Mouse (Mus musculus) heart, adult 18-20 months (tissue): ENCODE results near the gene Cactin. TPM values are rescaled to one million over a fixed set of nuclear protein-coding genes. Genes with fewer than 3 reads are reported as not detected.

Source experiments
- DNase-seq, 2 experiments: peaks; one replicate each; pipeline ENCODE4 v3.0.0; 2021 to 2022; ENCODE audit warnings: mixed read lengths in 1 of 2
- microRNA-seq, 2 experiments: library from miRNA; unstranded; fragments of <30 nt; microRNA quantifications; one replicate each; pipeline ENCODE4 v1.2.0; 2022
- total RNA-seq, 2 experiments: library from RNA; stranded (reverse); gene quantifications; 2 replicates each; pipeline ENCODE4 v1.2.3; 2021

Gene Cactin
- total RNA-seq, 2 experiments from 2014 or later: 14.6 to 15.8 TPM

- DNase-seq: peak; percentile 55 to 68
These were observed 42.8 kb downstream of the Cactin start for GRCm38 (mm10) chr10:81363436-81364346.

- DNase-seq: peak in 1 of 2 experiments; percentile 60
These were observed 43.8 kb downstream of the Cactin start for GRCm38 (mm10) chr10:81364666-81365065.

DNA sequence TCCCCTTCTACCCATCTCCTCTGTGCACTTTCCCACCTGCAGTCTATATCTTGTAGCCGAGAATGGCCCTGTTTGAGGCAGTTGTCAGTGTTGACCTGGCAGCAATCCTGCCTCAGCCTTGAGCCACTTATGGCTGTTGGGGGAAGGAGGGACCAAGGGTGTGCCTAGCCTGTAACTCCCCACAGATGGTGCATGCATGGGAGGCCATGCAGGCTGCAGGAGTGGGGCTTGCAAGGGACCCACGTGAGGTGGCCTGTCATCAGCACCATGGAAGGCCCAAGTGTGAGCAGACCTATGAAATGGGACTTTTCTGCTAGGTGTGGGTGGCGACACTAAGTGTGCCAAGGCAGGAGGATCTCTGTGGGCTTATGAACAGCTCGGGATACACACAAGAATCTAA lies 44.2 kb downstream of the Cactin start:
- DNase-seq: no peak

GRCm38 (mm10) chr10:81365672-81366476 lies 45.0 kb downstream of the Cactin start, which contains the start of gene 4930404N11Rik:
Gene 4930404N11Rik, minus strand, starts transcription at chr10:81365816.
- DNase-seq: no peak

DNA sequence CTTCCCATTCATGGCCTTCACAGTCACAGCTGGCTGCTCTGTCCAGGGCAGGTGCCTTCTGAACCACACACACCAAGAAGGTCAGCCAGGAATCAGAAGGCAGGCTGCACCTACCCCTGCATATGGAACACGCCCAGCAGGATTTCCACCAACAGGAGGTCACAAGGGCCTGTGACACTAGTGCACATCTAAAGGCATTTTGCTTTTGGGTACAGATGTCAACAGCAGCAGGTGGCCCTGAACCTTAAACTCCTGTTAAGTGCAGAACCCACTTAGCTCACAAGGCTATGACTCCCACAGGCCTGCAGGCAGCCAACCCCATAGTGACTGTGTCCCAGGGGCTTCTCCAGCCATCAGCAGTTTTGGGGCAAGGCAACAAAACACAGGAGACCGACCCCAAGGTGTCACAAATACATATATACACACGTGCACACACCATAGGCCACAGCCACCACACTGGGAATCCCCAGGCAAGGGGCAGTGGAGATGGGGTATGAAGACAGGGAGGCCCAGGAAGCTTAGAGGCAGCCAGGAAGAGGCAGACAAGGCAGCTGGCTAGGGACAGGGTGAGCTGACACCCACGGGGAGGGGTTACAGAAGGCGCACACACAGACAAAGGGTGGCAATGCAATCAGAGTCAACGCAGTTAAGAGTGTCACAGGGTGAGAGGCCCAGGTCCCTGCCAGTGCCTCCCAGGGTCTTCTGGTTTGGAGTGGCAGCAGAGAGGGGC lies 45.7 kb downstream of the Cactin start:
- DNase-seq: no peak

GRCm38 (mm10) chr10:81367207-81367495 lies 46.2 kb downstream of the Cactin start:
- no peak for DNase-seq

DNA sequence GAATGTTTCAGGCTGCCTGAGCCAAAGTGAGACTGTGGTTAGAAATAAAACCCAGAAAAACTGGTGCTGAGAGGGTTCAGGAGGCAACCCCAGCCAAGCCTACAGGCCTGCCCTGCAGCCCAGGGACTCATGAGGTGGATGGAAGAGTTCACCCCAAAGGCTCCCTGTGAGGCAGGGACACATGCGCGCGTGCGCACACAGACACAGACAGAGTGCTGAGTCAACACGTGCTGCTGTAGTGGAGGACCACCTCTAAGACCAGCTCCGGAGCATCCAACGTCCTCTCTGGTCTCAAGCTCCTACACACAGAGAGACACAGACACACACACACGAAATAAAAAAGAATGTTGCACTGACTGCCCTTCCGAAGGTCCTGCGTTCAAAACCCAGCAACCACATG lies 54.4 kb downstream of the Cactin start:
- DNase-seq: no peak

Small RNAs within 50 kb of the gene (microRNA-seq; reads per million reads assigned to microRNA genes)
- 31.5 to 47.5 reads per million in 2 experiments for gene Mir3057

Other genes starting within 250 kb of the Cactin start
- under 1 TPM; 0.31 to 0.74 TPM for gene Creb3l3, start 222.2 kb upstream of the Cactin start, total RNA-seq
- 100 to 1,000 TPM; 118 to 132 TPM for gene Map2k2, start 215.2 kb upstream of the Cactin start, total RNA-seq
- 10 to 100 TPM; 33.8 to 34.9 TPM for gene Zbtb7a, start 185.9 kb upstream of the Cactin start, total RNA-seq
- 10 to 100 TPM; 16.5 to 16.9 TPM for gene Pias4, start 153.2 kb upstream of the Cactin start, total RNA-seq
- gene Eef2, start 144.5 kb upstream of the Cactin start, total RNA-seq: 1,000 to 10,000 TPM; 1,062 to 1,185 TPM
- gene Dapk3, start 138.1 kb upstream of the Cactin start, total RNA-seq: 10 to 100 TPM; 29.9 to 34.5 TPM
- not detected for gene 4930442H23Rik, start 137.3 kb upstream of the Cactin start, total RNA-seq
- 1 to 10 TPM; 7.1 to 8.8 TPM for gene Nmrk2, start 119.1 kb upstream of the Cactin start, total RNA-seq
- not detected for gene Atcay, start 90.3 kb upstream of the Cactin start, total RNA-seq
- 1 to 10 TPM; 2.3 to 2.5 TPM for gene Zfr2, start 87.9 kb upstream of the Cactin start, total RNA-seq
- gene Matk, start 68.2 kb upstream of the Cactin start, total RNA-seq: under 1 TPM; 0.42 to 0.87 TPM
- 10 to 100 TPM; 85.7 to 89.6 TPM for gene Mrpl54, start 54.2 kb upstream of the Cactin start, total RNA-seq
- gene Apba3, start 54.1 kb upstream of the Cactin start, total RNA-seq: 100 to 1,000 TPM in 1 of 2 experiments, 10 to 100 TPM in 1; 85.9 to 110 TPM
- gene Tjp3, start 29.5 kb upstream of the Cactin start, total RNA-seq: under 1 TPM in 1 of 2 experiments, not detected in 1; 0.87 TPM
- gene Pip5k1c, start 28.1 kb upstream of the Cactin start, total RNA-seq: 10 to 100 TPM; 23.1 to 25.6 TPM
- 1 to 10 TPM; 2.5 to 2.7 TPM for gene Tbxa2r, start 7.6 kb downstream of the Cactin start, total RNA-seq
- 1 to 10 TPM; 3.4 to 4.7 TPM for gene Gipc3, start 22.2 kb downstream of the Cactin start, total RNA-seq
- gene Hmg20b, start 29.4 kb downstream of the Cactin start, total RNA-seq: 10 to 100 TPM; 57.1 to 62.2 TPM
- gene Mfsd12, start 36.4 kb downstream of the Cactin start, total RNA-seq: 10 to 100 TPM; 11.0 to 12.7 TPM
- under 1 TPM; 0.45 to 0.51 TPM for gene 4930404N11Rik, start 44.7 kb downstream of the Cactin start, total RNA-seq
- 10 to 100 TPM; 27.6 to 35.6 TPM for gene Fzr1, start 57.4 kb downstream of the Cactin start, total RNA-seq
- gene Dohh, start 63.3 kb downstream of the Cactin start, total RNA-seq: 10 to 100 TPM; 49.9 to 59.6 TPM
- 1 to 10 TPM in 1 of 2 experiments, under 1 TPM in 1; 0.65 to 2.3 TPM for gene Gm48551, start 63.4 kb downstream of the Cactin start, total RNA-seq
- under 1 TPM in 1 of 2 experiments, not detected in 1; 0.51 TPM for gene Gm48552, start 67.9 kb downstream of the Cactin start, total RNA-seq
- 1 to 10 TPM; 1.9 to 2.2 TPM for gene Smim24, start 71.9 kb downstream of the Cactin start, total RNA-seq
- 10 to 100 TPM; 91.0 to 93.4 TPM for gene Nfic, start 134.5 kb downstream of the Cactin start, total RNA-seq
- gene Celf5, start 161.6 kb downstream of the Cactin start, total RNA-seq: under 1 TPM; 0.17 to 0.21 TPM
- 10 to 100 TPM; 61.9 to 64.3 TPM for gene Ncln, start 175.3 kb downstream of the Cactin start, total RNA-seq
- gene S1pr4, start 179.0 kb downstream of the Cactin start, total RNA-seq: 1 to 10 TPM; 1.2 to 2.8 TPM
- 1 to 10 TPM; 1.4 to 1.5 TPM for gene Gna15, start 203.1 kb downstream of the Cactin start, total RNA-seq
- 10 to 100 TPM; 47.8 to 49.8 TPM for gene Gna11, start 224.1 kb downstream of the Cactin start, total RNA-seq
- 1,000 to 10,000 TPM; 1,011 to 1,083 TPM for gene Aes, start 238.4 kb downstream of the Cactin start, total RNA-seq